Mouse (Mus musculus): Measurements from ENCODE around the gene Plekhg5. TPM values are rescaled to one million over a fixed set of nuclear protein-coding genes. Genes with fewer than 3 reads are reported as not detected.

The Plekhg5 gene
- polyA plus RNA-seq, 1 experiment from 2014 or later: 3.9 TPM

DNA sequence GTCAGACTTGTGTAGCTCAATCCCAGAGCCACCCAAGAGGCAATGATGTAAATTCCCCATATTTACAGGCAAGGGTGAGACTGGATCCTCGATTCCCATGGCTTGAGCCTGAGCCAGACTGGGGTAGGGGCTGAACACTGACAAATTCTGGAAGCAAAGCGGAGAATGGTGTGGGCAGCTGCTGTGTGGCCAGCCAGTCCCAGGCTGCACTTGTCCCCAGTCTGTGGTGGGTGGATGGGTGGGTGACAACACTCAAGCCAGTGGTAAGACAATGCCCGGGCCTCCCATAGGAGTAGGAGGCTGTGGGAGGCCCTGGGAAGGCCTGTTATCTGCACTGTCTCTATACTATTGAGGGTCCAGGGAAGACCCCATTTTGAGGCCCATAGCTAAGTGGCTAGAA, 3.1 kb upstream of the Plekhg5 start:
- no peak for DNase-seq (ENCODE audit: low spot score)

DNA sequence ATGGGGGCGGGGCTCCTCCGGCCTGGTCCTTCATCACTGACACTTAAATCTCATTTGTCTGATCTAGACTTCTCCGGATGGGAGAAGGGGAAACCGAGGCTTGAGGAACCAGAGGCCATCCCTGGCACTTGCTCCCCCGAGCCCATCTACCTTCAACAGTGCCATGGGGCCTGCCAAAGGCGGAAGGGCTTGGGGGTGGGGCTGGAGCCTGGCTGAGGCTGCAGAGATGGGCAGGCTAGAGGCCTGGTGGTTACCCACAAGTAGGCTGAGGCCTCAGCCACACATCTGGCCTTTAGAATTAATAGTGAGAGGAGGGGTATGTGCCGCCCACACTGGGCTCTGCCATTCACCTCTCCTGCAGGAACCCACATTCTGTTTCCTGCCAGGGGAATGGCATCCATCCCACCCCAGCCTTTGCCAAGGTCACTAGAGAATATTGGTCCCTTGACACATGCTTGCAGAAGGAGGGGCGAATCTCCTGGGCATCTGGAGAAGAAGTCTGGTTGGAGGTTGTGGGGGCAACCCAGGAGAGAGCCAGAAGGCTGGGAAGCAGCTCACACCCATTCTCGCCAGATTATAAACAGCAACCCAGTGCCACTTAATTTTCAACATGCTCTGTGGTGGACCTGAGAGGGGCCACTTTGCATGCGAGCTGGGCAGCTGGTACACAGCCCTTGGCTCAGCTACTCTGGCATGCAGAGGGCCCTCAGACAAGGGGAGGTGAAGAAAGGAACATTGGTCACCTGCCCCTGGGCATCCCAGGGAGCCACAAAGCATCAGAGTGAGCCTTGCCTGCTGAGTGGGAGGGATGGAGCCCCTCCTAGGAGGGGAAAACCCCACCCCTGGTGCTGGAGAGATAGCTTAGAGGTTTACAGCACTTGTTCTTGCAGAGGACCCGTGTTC, 1.6 kb upstream of the Plekhg5 start:
- no peak for DNase-seq (ENCODE audit: low spot score)

DNA sequence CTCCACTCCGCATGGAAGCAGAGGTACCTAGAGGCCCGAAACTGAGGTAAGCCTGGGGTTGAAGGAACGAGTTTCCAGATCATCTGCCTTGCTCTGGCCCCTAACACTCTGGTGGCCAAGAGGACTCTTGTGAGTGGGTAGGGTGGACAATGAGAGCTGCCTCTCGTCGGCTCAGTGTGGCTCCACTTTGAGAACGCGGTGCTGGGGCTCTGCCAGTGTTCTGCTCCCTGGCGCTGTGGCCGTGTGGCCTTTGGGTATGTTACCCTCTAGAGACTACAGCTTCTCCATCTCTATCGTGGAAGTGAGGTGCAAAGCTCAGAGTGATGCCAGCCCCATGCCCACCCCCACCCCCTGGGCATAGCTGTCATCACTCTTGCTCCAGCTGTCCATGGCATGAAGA, 357 bp downstream of the Plekhg5 start:
- no peak for DNase-seq (ENCODE audit: low spot score)

DNA sequence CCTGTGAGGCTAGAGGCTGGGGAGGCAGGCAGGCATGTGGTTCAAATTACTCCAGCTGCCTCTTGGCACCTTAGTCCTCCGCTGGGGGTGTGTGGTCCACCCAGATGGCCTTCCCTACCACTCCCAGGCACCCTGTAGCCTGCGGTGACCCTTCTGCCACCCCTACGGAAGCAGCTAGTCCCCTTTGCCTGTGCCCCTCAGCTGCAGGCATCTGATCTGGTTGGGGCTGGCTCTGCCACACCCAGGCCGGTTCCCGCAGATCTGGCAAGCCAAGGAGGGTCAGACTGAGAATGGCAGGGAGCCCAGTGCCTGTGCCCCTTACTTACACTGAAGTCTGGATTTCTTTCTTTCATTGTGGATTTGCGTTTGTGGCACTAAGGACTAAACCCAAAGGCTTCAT, 1.4 kb downstream of the Plekhg5 start:
- DNase-seq (ENCODE audit: low spot score): no peak

DNA sequence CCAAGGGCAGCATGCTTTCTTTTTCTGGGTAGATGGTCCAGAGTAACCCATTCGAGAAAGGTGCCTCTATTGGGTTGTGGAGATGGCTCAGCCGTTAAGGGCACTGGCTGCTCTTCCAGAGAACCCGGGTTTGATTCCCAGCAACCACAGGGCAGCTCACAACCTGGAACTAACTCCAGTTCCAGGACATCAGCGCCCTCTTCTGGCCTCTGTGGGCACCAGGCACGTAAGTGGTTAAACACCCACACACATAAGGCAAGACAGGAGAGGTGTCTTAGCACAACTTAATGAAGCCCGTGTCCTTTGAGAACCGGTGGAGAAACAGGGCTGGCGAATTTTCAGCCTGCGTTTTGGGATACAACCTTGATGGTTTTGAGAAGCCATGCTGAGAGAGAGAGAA, 2.2 kb downstream of the Plekhg5 start:
- no peak for DNase-seq (ENCODE audit: low spot score)

DNA sequence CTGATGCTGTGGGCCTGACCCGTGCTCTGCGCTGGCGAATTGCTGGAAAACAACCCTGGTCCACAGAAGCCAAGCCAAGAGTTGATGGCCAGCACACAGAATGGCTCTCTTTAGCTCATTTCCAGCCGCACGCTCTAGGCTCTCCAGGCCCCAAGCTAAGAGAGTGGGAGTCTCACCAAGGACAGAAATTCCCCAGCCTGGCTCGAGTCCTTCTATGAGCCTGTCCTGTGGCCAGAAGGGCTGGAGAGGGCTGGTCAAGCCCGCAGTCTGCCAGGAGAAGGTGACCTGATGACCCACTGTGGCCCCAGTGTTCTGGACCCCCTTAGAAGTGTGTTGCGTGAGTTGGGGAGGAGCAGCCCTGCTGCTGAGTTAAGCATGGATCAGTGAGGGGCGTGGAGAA, 4.9 kb downstream of the Plekhg5 start:
- no peak for DNase-seq (ENCODE audit: low spot score)

DNA sequence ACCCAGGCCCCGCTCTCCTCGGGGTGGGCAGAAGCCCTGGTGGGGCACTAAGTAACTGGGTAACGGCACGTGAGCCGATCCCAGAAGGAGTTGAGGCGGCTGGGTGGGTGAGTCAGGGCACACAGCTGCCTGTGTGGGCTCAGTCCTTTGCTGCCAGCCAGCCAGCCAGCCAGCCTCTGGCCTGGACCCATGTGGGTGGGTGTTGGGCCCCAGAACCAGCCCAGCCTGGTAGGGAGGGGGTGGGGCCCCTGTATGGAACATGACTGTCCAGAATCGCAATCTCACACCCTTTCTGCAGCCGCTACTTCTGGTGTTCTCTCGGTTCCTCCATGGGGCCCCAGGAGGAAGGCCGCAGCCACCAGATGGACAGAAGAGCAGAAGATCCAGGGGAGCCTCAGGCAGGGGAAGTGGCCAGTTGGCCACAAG, 5.8 kb downstream of the Plekhg5 start:
- DNase-seq (ENCODE audit: low spot score): no peak

DNA sequence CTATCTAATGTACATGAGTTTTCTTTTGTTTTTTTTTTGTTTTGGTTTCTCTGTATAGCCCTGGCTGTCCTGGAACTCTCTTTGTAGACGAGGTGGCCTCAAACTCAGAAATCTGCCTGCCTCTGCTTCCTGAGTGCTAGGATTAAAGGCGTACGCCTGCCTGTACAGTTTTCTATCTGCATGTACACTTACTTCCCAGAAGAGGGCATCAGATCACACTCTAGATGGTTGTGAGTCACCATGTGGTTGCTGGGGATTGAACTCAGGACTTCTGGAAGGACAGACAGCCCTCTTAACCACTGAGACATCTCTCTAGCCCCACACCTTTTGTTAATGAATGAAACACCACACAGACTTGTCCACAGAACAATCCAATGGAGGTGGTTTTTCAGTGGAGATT, 7.0 kb downstream of the Plekhg5 start:
- DNase-seq (ENCODE audit: low spot score): no peak

DNA sequence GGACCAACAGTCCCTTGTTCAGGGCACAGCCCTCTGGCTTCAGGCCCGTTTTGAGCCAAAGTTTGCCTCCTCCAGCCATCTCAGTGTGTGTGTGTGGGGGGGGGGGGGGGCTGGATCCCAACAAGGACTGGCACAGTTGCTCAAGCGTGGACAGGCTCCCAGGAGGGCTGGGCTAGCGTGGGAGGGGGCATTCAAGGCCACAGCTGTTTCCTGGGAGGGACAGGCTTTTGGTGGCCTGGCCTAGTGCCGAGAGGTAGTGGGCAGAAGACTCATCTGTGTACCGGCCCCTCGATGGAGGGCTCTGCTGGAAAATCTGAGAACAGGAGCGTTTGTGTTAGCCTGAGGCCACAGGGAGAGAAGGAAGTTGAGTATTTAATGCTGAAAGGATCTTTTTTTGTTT, 7.6 kb downstream of the Plekhg5 start:
- no peak for DNase-seq (ENCODE audit: low spot score)

DNA sequence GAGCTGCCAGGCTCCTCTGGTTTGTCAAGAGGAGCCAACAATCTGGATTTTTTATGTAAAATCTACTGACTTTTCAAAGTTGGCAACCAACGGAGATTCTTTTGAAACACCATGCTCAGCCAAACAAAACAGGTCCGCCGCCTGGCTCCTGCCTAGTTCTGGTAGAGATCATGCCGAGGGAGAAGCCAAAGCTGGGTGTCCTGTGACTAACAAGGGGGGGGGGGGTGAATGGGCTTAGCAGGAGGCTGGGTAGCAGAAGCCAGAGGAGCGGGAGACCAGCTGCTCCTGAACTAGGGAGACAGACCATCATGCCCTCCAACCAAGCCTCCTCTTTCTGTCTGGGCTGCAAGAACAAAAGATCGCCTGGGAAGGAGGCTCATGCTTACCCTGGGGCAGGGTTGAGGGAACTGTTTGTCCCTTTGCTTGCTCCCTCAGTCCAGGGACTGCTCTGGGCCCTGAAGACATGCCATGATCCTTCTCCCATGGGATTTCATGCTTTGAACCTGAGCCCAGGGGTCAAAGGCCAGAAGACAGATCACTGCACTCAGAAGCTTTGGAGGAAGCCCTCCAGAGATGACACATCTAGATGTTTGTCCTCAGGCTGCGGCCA, 11.4 kb downstream of the Plekhg5 start:
- DNase-seq (ENCODE audit: low spot score): no peak

DNA sequence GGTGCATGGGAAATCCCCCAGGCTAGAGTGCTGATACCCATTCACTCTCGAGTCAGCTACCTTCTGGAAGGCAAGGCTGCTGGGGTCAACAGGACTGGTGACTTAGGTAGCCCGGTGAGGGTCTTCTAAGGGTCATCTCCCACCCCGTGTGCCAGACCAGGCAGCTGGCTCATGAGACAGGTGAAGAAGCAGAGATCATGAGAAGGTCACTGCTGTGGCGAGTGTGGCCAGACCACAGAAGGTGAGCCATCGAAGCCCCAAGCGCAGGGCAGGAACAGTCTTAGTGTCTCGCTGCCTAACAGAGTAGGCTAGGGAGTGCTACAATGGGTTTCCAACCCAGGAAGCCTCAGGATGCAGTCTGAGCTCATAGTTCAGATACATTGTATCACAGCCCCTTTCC, 12.3 kb downstream of the Plekhg5 start:
- DNase-seq (ENCODE audit: low spot score): no peak

DNA sequence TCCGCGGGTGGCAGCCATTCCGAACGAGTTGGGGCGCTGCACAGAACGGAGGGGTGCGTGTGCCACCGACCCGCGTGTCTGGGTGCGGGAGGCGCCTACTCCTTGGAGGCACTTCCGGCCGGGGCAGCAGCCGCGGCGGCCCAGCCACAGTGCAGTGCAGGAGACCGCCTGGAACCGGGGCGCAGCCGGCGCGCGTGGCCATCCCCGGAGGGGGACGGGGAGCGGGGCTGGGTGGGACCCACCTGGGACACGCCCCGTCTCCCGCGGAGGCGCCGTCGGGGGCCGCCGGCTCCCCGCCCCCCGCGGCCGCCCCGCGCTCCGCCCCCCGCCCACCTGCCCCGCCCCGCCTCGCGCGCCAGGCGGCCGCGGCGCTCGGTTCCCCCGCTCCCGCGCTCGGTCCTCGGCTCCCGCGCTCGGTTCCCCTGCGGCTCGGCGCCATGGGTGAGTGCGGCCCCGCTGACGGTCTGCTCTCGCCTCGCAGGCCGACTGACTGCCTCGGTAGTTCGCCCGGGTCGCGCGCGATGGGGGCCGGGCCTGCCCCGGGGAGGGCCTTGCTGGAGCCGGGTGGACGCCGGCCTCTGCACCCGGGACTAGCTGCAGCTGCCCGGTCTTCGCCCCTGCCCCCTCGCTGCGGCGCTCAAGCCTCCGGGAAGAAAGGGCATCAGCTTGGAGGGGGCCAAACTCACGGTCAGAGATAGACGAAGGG, 14.4 kb downstream of the Plekhg5 start:
- DNase-seq (ENCODE audit: low spot score): peak; percentile 76

DNA sequence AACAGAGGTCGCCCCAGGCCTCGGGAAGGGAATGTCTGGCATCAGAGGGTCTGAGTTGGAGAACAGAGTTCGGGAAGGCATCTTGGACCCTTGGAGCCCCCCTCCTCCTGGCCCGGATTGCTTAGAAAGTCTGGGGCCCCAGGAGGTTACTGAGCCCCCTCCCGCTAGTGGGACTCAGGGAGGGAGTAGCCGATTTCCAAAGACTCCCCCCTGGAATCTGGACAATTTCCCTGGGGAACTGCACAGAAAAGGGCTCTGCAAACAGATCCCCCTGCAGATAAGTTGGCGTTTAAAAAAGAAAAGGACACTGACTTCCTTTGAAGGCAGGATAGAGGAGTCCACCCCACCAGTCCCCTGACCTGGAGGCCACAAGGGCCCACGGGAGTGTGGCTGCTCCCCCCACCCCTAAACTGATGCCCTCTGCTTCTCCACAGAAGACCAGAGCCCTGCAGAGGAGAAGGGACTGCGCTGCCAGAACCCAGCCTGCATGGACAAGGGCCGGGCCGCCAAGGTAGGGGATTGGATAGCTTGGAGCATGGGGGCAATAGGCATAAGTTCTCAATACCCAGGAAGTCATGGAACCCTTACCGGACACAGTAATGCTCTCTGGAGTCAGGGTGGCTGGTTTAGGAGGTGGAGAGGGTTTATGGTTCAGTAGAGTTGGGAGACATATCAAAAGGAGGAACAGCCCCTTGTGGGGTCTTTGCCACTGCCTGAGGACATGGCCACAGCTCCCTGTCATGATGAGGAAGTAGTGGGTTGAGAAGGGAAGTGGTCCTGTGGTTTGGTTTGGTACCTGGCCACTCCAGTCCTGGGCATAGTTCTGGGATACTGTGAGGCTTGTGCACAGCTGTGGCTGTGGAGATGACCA, 15.1 kb downstream of the Plekhg5 start:
- no peak for DNase-seq (ENCODE audit: low spot score)

DNA sequence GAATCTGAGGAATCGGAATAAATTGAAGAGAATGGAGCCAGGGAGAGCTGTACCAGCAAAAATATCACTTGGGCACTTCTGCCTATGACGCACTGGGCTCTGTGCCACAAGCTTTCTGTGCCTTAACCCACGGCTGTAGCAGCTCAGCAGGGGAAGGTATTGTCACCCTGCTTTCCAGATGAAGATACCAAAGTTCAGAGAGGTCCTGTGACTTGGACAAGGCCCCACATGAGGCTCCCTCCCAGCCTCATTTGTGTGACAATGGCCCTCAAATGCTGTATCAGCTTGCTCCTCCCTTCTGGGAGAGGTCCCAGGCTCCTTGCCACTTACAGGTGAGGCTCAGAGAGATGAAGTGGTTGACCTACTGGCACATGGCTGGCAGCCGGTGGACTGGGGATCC, 15.8 kb downstream of the Plekhg5 start:
- no peak for DNase-seq (ENCODE audit: low spot score)

DNA sequence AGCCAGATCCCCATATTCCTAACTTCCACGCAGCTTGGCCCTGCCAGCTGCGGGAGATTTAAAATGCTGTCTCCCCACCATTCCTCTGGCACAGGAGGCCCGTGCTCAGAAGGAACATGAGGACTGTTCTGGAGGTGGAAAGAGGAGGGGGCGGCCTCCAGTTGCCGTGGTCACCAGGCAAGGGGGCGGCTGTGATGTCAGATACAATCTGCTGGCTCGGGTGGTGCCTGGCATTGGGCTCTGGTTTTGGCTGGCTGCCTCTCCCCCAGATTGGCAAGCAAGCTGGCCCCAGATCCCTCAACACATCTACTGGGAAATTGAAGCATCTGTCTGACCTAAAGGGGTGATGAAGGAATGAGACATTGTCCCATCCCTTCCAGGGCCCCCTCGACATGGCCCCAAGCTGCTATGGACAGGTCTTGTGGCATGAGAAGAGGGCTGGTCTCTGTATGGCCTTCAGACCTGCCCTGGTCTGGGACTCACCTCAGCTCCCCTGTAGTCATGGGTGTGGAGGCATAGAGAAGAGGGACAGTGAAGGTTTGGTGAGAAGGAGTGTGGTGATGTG, 16.3 kb downstream of the Plekhg5 start:
- DNase-seq (ENCODE audit: low spot score): no peak

DNA sequence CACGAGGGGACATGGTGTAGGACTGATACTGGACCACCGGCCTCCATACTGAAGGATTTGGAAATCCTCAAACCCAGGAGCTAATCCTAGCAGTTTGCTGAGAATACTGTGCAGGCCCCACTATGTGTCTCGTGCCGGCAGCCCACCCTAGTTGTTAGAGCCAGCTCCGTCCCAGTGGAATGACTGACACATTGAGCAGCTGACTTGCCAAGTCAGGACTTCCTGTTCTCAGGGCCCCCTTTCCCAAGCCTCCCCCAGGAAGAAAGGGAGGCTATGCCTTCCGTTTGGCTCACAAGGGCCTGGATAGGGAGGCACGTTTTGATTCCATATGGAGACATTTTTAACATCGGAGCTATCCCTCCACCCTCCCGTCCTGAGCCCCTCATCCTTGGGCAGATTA, 17.9 kb downstream of the Plekhg5 start:
- DNase-seq (ENCODE audit: low spot score): no peak

DNA sequence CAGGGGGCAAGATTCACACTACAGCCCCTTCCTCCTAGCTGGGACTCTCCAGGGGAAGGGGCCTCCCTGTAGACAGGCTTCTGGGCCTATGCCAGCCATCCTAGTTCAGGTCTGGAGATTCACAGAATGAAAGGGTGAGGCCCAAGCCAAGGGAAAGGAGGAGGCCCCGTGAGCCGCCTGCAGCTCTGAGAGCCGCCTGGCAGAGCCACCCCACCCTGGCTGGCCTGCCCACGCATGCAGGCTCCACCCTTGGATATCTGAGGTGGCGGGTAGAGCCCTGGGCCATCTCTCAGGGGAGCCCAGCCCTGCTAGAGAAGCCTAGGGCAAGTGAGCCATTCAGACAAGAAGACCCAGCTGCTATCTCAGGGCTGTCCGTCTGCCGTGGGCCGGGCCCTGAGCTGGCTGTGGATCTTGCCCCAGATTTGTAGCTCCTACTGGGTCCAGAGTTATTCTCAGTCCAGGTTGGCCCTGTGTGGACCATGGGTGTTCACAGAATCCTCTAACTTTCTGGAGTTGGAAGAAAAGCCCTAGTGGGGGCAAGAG, 20.5 kb downstream of the Plekhg5 start:
- no peak for DNase-seq (ENCODE audit: low spot score)

DNA sequence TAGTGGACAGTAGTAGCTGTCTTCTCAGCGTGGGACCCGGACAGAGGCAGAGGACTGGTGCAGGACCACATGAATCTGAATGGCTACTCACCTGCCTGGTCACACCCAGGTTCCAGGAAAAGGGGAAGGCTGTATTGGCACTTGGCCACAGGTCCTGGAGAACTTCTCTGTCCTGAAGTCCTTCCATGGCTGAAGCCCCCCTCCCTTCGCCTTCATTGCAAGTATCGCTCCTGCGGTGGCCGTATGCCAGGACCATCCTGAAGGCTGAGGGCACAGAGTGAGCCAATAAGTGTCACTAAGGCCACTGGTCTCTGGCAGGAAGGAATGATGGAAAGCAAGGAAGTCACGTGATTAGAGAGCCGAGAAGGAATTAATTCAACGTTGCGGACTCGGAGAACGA, 21.9 kb downstream of the Plekhg5 start:
- no peak for DNase-seq (ENCODE audit: low spot score)

DNA sequence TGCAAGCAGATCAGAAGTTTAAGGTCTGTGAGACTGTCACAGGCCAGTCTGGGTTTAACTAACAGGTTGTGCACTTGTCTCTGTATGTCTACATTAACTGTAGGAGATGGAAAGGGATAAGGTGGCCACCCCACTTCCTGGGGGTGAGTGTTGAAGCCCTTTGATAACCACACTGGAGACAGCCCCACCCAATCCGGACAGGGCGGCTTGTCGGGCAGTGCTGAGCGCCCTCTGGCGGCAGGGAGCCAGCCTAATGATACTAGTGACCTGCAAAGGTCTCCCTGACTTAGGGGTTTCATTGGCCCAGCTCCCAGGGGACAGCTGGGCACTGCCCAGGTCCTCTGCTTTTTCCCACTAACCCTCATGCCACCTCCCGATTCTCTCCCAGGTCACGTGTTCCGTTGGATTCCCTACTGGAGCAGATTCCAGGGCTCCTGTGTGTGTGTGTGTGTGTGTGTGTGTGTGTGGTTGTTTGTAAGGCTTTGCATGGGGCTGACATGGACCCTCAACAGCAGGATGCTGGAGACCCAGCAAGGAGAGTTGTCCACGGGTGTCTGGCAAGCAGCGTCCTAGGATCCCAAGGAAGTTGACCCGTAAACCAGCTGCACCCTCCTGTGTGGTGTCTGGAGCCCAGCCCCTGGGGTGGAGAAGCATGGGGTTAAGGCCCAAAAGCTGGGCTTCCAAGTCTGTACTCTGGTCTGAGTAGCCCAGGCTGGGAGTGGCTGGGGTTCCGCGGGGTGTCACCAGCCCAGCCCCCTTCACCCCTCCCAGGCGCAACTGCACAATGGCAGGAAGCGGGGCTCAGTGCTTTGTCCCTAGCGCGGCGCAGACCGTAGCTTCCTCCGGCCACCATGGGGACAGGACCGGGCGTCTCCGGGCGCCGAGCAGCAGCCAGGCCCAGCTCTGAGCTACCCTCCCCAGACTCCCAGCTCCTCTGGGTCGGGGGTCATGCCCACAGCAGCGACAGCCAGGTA, 23.9 kb downstream of the Plekhg5 start:
- DNase-seq (ENCODE audit: low spot score): peak; percentile 71

DNA sequence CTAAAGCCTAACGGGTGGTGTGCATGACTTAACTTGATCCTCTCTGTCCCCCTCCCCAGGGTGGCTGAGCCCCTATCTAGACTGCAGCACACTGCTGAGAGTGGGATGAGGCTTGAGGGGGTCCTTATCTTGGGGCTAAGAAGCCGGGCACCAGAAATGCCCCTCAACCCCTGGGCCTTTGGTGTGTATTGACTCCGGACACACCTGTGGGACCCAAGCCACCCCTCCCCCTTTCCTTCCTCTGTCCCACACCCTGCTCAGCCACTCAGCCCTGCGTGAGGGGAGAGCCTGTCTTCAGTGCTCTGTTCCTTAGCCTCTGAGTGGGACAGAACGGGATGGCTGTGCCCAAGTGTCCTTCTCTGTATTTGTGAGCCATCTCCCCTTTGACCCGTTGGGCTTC, 24.6 kb downstream of the Plekhg5 start:
- no peak for DNase-seq (ENCODE audit: low spot score)

All from thymus, postnatal 0 days (tissue).